Mouse (Mus musculus) liver, adult 2 months (tissue): ENCODE measurements at regions not wholly inside any gene's neighbourhood (a gene's known extent, or its start where the extent isn't known, plus 50 kb on each side); places are given as distances from the start of the nearest gene placed in this dataset.

ENCODE experiments used
- DNase-seq: peaks from one replicate; pipeline ENCODE4 v3.0.0-alpha.2; 2011; ENCODE audit warnings: low read depth, low spot score; ENCODE audit errors: extremely low read depth
- H3K27ac ChIP-seq: fragments of 200-500 bp; replicated peaks from 2 replicates; pipeline ENCODE4 v1.5.1; 2012; ENCODE audit warnings: low read depth, mild to moderate bottlenecking, control low read depth, inconsistent platforms, low read length; ENCODE audit not compliant: insufficient read depth
- H3K27me3 ChIP-seq: fragments of 200-500 bp; 2 replicates; pipeline ENCODE4 v1.6.1; 2012; ENCODE audit warnings: mild to moderate bottlenecking, moderate library complexity, low read length, inconsistent platforms; ENCODE audit not compliant: control insufficient read depth, insufficient read depth
- H3K36me3 ChIP-seq: fragments of 200-500 bp; 2 replicates; pipeline ENCODE4 v1.6.1; 2012; ENCODE audit warnings: low read length, inconsistent platforms; ENCODE audit not compliant: control insufficient read depth, insufficient read depth
- H3K4me1 ChIP-seq: fragments of 200-500 bp; 2 replicates; pipeline ENCODE4 v1.6.1; 2011; ENCODE audit warnings: low read length; ENCODE audit not compliant: control insufficient read depth, insufficient read depth
- H3K4me3 ChIP-seq: fragments of 200-500 bp; 2 replicates; pipeline ENCODE4 v1.5.1; 2011; ENCODE audit warnings: low read depth, mild to moderate bottlenecking, control low read depth, low read length, moderate library complexity; ENCODE audit not compliant: insufficient read depth
- H3K79me2 ChIP-seq: fragments of 200-500 bp; 2 replicates; pipeline ENCODE4 v1.6.1; 2012; ENCODE audit warnings: inconsistent platforms, mild to moderate bottlenecking, low read length, moderate library complexity; ENCODE audit not compliant: control insufficient read depth, insufficient read depth
- H3K9ac ChIP-seq: fragments of 200-500 bp; 2 replicates; pipeline ENCODE4 v1.6.1; 2012; ENCODE audit warnings: low read depth, mild to moderate bottlenecking, control low read depth, inconsistent platforms, low read length
- CTCF ChIP-seq: fragments of 200-500 bp; IDR thresholded peaks from 2 replicates; pipeline ENCODE4 v1.5.1; 2011; ENCODE audit warnings: low read depth, low read length, control low read depth
- POLR2A ChIP-seq: fragments of 200-500 bp; IDR thresholded peaks from 2 replicates; pipeline ENCODE4 v1.6.1; 2011; ENCODE audit warnings: low read length, control low read depth; ENCODE audit not compliant: insufficient read depth; ENCODE audit errors: extremely low read depth
- WGBS: fragments of 180-500 bp; shearing (Covaris S2); methylation state at CpG from one replicate; pipeline ENCODE4 v1.1.7; 2018; 5-methylcytosine and 5-hydroxymethylcytosine counted together

GRCm38 (mm10) chr3:138626230-138626629, 100.3 kb downstream of the Eif4e start:
- H3K9ac ChIP-seq = no peak overlapping the region
- no peaks in the 10 kb centered on the region for H3K4me1 ChIP-seq
- 88% methylated on average over 4 of the region's 4 CpGs for WGBS
- H3K79me2 ChIP-seq = no peaks in the 10 kb centered on the region
- H3K27ac ChIP-seq = no peak overlapping the region
- DNase-seq = no peak
- TF ChIP-seq POLR2A = no peak
- TF ChIP-seq CTCF = no peak
- H3K4me3 ChIP-seq = no peak overlapping the region
- H3K36me3 ChIP-seq = no peaks in the 10 kb centered on the region
- H3K27me3 ChIP-seq = no peaks in the 10 kb centered on the region

DNA sequence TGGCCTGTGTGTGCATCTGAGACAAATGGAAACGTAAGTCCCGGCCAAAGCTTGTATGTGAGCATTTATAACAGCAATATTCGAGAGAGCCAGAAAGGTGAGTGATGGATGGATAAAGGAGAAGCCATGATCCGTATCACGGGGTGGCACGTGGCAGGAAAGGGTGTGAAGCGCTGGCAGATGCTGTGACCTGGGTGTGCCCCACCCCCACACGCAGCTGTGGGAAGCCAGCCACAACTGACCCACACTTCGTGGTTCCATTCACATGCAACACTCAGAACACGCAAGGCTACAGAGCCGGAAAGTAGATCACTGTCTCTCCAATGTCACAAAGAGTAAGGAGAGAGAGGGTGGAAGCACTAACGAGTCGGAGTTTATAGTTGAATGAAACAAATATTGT, 104.3 kb downstream of the Eif4e start:
- no peak overlapping the region for H3K9ac ChIP-seq
- no peaks in the 10 kb centered on the region for H3K79me2 ChIP-seq
- H3K27ac ChIP-seq = no peak overlapping the region
- H3K27me3 ChIP-seq = no peaks in the 10 kb centered on the region
- no peak for DNase-seq
- TF ChIP-seq CTCF (no peak), POLR2A (no peak)
- no peaks in the 10 kb centered on the region for H3K4me1 ChIP-seq
- H3K4me3 ChIP-seq = no peak overlapping the region
- 90% methylated on average over 13 of the region's 13 CpGs for WGBS
- no peaks in the 10 kb centered on the region for H3K36me3 ChIP-seq

GRCm38 (mm10) chr3:138632086-138632485, 106.1 kb downstream of the Eif4e start:
- no peaks in the 10 kb centered on the region for H3K27me3 ChIP-seq
- no peaks in the 10 kb centered on the region for H3K36me3 ChIP-seq
- H3K4me1 ChIP-seq = no peaks in the 10 kb centered on the region
- WGBS = 65% methylated on average over 2 of the region's 2 CpGs
- H3K4me3 ChIP-seq = no peak overlapping the region
- no peak overlapping the region for H3K9ac ChIP-seq
- no peaks in the 10 kb centered on the region for H3K79me2 ChIP-seq
- TF ChIP-seq CTCF (no peak), POLR2A (no peak)
- DNase-seq = no peak
- H3K27ac ChIP-seq = no peak overlapping the region

GRCm38 (mm10) chr3:138642026-138642425, 100.0 kb upstream of the Tspan5 start:
- 100% methylated on average over 1 of the region's 1 CpGs for WGBS
- H3K27ac ChIP-seq = no peak overlapping the region
- 0 out of 2 replicates have a peak, but pooled peaks cover 3% of the 10 kb centered on the region for H3K27me3 ChIP-seq
- DNase-seq = peak; percentile 2
- no peaks in the 10 kb centered on the region for H3K36me3 ChIP-seq
- peak; percentile 70 for TF ChIP-seq CTCF
- TF ChIP-seq POLR2A = no peak
- no peaks in the 10 kb centered on the region for H3K79me2 ChIP-seq
- no peak overlapping the region for H3K4me3 ChIP-seq
- no peaks in the 10 kb centered on the region for H3K4me1 ChIP-seq
- H3K9ac ChIP-seq = no peak overlapping the region

- Histone ChIP-seq H3K4me3 (no peak overlapping the region), H3K4me1 (no peaks in the 10 kb centered on the region), H3K9ac (no peak overlapping the region), H3K36me3 (no peaks in the 10 kb centered on the region), H3K27ac (no peak overlapping the region), H3K79me2 (no peaks in the 10 kb centered on the region), H3K27me3 (0 out of 2 replicates have a peak, but pooled peaks cover 3% of the 10 kb centered on the region)
- TF ChIP-seq POLR2A (no peak), CTCF (no peak)
- 37% methylated on average over 15 of the region's 15 CpGs for WGBS
- DNase-seq = no peak
Measured at GRCm38 (mm10) chr3:138643951-138644285, 98.1 kb upstream of the Tspan5 start.

DNA sequence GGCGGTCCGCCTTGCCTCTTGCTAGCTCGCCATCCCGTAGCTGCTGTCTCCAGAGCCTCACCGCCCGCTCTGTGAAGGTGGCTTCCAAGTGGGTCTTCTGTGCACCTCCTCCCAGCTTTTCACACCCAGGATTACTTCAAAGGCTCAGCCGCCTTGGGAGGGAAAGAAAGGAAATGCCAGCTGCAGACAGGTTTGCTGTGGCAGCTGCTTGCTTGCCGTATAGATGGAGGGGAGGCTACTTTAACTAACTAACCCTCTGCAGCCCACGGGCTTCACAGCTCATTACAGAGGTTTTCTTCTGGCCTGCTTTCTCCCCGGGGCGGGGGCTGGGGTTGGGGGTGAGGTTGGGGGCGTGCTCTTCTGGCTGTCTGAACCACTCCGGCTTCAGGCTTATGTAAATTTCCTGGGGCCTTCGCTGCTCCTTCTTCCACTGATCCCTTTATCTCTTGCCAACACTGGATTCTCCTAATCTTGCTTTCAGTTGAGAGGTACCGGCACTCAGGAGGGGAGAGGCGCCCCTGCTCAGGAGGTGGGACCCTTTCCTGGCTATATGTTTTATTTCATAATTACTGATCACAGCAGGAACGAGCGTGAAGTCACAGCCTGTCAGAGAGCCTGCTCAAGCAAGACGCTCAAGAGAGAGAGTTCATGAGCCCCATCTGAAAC, 97.6 kb upstream of the Tspan5 start:
- Histone ChIP-seq H3K27me3 (0 out of 2 replicates have a peak, but pooled peaks cover 3% of the 10 kb centered on the region), H3K79me2 (no peaks in the 10 kb centered on the region), H3K27ac (no peak overlapping the region), H3K9ac (no peak overlapping the region), H3K36me3 (no peaks in the 10 kb centered on the region), H3K4me3 (no peak overlapping the region), H3K4me1 (no peaks in the 10 kb centered on the region)
- TF ChIP-seq CTCF (no peak), POLR2A (no peak)
- DNase-seq = no peak
- 16% methylated on average over 19 of the region's 19 CpGs for WGBS
